Mouse (Mus musculus): Measurements from ENCODE around the gene Pde4b. TPM values are rescaled to one million over a fixed set of nuclear protein-coding genes. Genes with fewer than 3 reads are reported as not detected.

Gene Pde4b
- polyA plus RNA-seq, 1 experiment from 2014 or later, result 9.9 TPM

GRCm38 (mm10) chr4:102368105-102368735 is 280.9 kb downstream of the Pde4b start:
- Histone ChIP-seq H3K9me3 (no peaks in the 10 kb centered on the region), H3K9ac (replicated peaks) (no peak overlapping the region), H3K27ac (replicated peaks) (peak overlapping the region; percentile 39; the same call in 1 of the 2 replicates), H3K4me2 (replicated peaks) (0 out of 2 replicates have a peak overlapping the region, but pooled peaks have one; percentile 14), H3K27me3 (no peaks in the 10 kb centered on the region), H3K36me3 (no peaks in the 10 kb centered on the region), H3K4me3 (no peak overlapping the region), H3K4me1 (peaks cover 6% of the 10 kb centered on the region)
- WGBS, result 25% methylated on average over 9 of the region's 9 CpGs
- 0 out of 2 replicates have a peak, but pooled peaks have one; percentile 47 for ATAC-seq (ENCODE audit: low FRiP score, low read depth)

- H3K36me3 ChIP-seq, result no peaks in the 10 kb centered on the region
- no peaks in the 10 kb centered on the region for H3K4me1 ChIP-seq
- no peak overlapping the region for H3K4me2 ChIP-seq (replicated peaks)
- no peak overlapping the region for H3K9ac ChIP-seq (replicated peaks)
- H3K27me3 ChIP-seq, result no peaks in the 10 kb centered on the region
- H3K4me3 ChIP-seq, result no peak overlapping the region
- no peak for ATAC-seq (ENCODE audit: low FRiP score, low read depth)
- H3K27ac ChIP-seq (replicated peaks), result no peak overlapping the region
- WGBS, result 85% methylated on average over 5 of the region's 5 CpGs
- H3K9me3 ChIP-seq, result no peaks in the 10 kb centered on the region
These were observed 287.3 kb downstream of the Pde4b start for GRCm38 (mm10) chr4:102374614-102375013.

DNA sequence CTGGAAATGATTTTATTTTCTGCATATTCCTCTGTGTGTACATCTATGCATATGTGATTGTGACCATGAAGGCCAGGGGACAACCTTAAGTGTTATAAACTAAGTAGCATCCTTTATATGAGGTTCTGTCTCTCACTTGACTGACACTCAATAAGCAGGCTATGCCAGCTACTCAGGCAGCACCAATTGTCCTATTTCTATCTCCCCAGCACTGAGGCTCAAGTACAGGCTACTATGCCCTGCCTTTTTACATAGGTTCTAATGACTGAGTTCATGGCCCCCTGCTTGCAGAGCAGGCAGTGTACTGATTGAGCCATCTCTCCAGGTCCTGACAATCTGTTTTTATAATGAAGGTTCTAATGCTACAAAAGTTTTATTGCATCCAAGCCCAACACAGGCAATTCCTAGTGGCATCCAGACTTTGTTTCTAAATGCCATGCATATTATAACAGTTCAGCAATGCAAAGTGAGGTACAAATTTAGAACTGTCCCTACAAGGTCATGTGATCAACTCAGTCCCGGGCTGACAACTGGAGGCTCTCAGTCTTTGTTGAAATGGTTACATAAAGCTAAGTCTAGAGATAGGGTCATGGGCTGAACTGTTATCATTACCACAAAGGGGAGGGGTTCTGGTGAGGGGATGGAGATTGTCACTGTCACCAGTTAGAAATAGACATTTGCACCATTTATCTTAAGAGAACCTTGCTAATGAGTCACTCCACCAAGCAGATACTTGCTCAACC is 295.6 kb downstream of the Pde4b start:
- H3K4me1 ChIP-seq, result no peaks in the 10 kb centered on the region
- no peak for ATAC-seq (ENCODE audit: low FRiP score, low read depth)
- no peak overlapping the region for H3K4me3 ChIP-seq
- H3K9me3 ChIP-seq, result no peaks in the 10 kb centered on the region
- H3K4me2 ChIP-seq (replicated peaks), result no peak overlapping the region
- WGBS, result 91% methylated on average over 1 of the region's 1 CpGs
- H3K36me3 ChIP-seq, result no peaks in the 10 kb centered on the region
- H3K27ac ChIP-seq (replicated peaks), result no peak overlapping the region
- no peak overlapping the region for H3K9ac ChIP-seq (replicated peaks)
- H3K27me3 ChIP-seq, result no peaks in the 10 kb centered on the region

DNA sequence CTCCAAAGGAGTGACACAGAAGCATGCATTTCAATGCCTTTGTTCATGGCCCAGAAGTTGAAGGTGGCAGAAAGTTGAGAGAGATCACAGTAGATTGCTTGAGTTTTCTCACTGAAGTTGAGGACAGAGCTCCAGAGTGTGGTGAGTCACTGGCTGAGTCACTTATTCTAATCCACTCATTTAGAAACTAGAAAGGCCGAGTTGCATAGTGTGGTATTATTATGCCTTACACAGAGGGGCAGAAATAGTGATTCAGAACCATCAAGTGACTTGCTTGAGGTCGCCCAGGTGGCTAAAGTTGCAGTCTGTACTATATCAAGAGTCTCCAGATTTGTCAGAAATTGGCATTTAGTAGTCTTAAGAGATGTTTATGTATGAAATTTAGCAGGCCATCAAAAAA is 306.3 kb downstream of the Pde4b start:
- 77% methylated on average over 2 of the region's 2 CpGs for WGBS
- Histone ChIP-seq H3K4me2 (replicated peaks) (no peak overlapping the region), H3K4me1 (no peaks in the 10 kb centered on the region), H3K9me3 (no peaks in the 10 kb centered on the region), H3K4me3 (no peak overlapping the region), H3K27me3 (no peaks in the 10 kb centered on the region), H3K27ac (replicated peaks) (no peak overlapping the region), H3K9ac (replicated peaks) (no peak overlapping the region), H3K36me3 (no peaks in the 10 kb centered on the region)
- ATAC-seq (ENCODE audit: low FRiP score, low read depth), result no peak

DNA sequence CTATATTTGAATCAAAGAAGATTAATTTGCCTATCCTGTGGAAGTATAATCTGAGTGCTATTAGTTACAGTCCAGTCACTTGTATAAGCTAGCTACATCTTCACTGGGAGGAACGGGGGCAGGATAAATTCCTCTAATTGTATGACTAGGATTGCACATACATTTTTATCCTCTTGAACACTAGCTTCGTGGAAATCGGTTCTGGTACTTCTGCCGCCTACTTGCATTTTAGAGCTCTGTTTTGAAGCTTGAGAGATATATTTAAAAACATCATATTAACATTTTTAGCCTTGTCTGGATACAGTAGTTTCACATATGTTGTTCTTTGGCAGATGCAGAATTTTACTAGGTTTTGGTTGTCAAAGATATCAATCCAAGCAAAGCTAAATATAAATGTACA is 310.0 kb downstream of the Pde4b start:
- no peak overlapping the region for H3K4me3 ChIP-seq
- H3K36me3 ChIP-seq, result no peaks in the 10 kb centered on the region
- 91% methylated on average over 4 of the region's 4 CpGs for WGBS
- no peaks in the 10 kb centered on the region for H3K4me1 ChIP-seq
- no peaks in the 10 kb centered on the region for H3K9me3 ChIP-seq
- no peak for ATAC-seq (ENCODE audit: low FRiP score, low read depth)
- no peak overlapping the region for H3K27ac ChIP-seq (replicated peaks)
- no peaks in the 10 kb centered on the region for H3K27me3 ChIP-seq
- no peak overlapping the region for H3K9ac ChIP-seq (replicated peaks)
- no peak overlapping the region for H3K4me2 ChIP-seq (replicated peaks)

DNA sequence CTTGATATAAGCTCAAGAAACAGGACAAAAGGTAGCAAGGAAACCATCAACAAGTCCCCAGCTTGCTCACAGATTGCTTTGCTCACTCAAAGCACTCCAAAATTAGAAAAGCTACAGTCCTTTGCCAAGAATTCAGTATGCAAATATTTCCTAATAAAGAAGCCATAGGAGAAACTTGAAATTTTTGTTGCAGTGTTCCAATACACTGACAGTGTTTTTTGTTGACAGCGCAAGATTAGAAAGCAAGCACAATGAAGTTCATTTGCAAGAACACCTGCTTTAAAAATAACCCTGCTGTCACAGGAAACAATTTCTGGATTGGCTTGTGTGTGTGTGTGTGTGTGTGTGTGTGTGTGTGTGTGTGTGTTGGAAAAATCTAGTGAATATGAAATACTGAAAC is 311.2 kb downstream of the Pde4b start:
- H3K27ac ChIP-seq (replicated peaks), result no peak overlapping the region
- ATAC-seq (ENCODE audit: low FRiP score, low read depth), result no peak
- H3K4me1 ChIP-seq, result no peaks in the 10 kb centered on the region
- no peak overlapping the region for H3K4me2 ChIP-seq (replicated peaks)
- H3K27me3 ChIP-seq, result no peaks in the 10 kb centered on the region
- no peaks in the 10 kb centered on the region for H3K36me3 ChIP-seq
- no peaks in the 10 kb centered on the region for H3K9me3 ChIP-seq
- no peak overlapping the region for H3K4me3 ChIP-seq
- no peak overlapping the region for H3K9ac ChIP-seq (replicated peaks)
- 94% methylated on average over 1 of the region's 1 CpGs for WGBS

GRCm38 (mm10) chr4:102406848-102407247 is 319.5 kb downstream of the Pde4b start:
- peaks cover 8% of the 10 kb centered on the region; the same call in 1 of the 2 replicates for H3K4me1 ChIP-seq
- 50% methylated on average over 3 of the region's 3 CpGs for WGBS
- no peaks in the 10 kb centered on the region for H3K9me3 ChIP-seq
- H3K4me3 ChIP-seq, result no peak overlapping the region
- H3K36me3 ChIP-seq, result no peaks in the 10 kb centered on the region
- H3K9ac ChIP-seq (replicated peaks), result no peak overlapping the region
- H3K27me3 ChIP-seq, result no peaks in the 10 kb centered on the region
- no peak overlapping the region for H3K4me2 ChIP-seq (replicated peaks)
- ATAC-seq (ENCODE audit: low FRiP score, low read depth), result no peak
- no peak overlapping the region for H3K27ac ChIP-seq (replicated peaks)

- no peaks in the 10 kb centered on the region for H3K9me3 ChIP-seq
- H3K4me3 ChIP-seq, result no peak overlapping the region
- ATAC-seq (ENCODE audit: low FRiP score, low read depth), result no peak
- peaks cover 10% of the 10 kb centered on the region; the same call in 1 of the 2 replicates for H3K4me1 ChIP-seq
- WGBS, result 80% methylated on average over 2 of the region's 2 CpGs
- no peak overlapping the region for H3K9ac ChIP-seq (replicated peaks)
- H3K4me2 ChIP-seq (replicated peaks), result no peak overlapping the region
- H3K27me3 ChIP-seq, result no peaks in the 10 kb centered on the region
- no peak overlapping the region for H3K27ac ChIP-seq (replicated peaks)
- no peaks in the 10 kb centered on the region for H3K36me3 ChIP-seq
These were observed 320.8 kb downstream of the Pde4b start for GRCm38 (mm10) chr4:102408132-102408531.

DNA sequence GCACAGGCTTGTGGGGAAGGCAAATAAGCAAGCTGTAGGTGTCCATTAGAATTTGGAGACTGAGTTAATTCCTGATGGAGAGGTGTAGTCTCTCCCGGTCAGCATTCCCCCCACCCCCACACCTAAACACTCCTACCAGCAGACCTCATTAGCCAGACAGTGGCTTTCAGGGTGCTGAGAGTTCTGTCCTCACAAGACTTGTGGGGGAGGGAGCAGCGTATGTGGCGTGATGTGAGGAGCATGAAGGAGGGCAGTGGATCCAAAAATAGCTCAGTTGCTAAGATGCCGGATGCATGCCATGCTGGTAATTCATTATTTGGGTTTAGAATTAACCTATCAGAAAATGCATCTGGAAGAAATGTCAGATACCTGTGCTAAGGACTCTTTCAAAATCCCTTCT is 321.6 kb downstream of the Pde4b start:
- peaks cover 11% of the 10 kb centered on the region; the same call in 1 of the 2 replicates for H3K4me1 ChIP-seq
- no peak overlapping the region for H3K27ac ChIP-seq (replicated peaks)
- no peak overlapping the region for H3K9ac ChIP-seq (replicated peaks)
- no peaks in the 10 kb centered on the region for H3K27me3 ChIP-seq
- no peaks in the 10 kb centered on the region for H3K36me3 ChIP-seq
- H3K4me3 ChIP-seq, result no peak overlapping the region
- 46% methylated on average over 4 of the region's 4 CpGs for WGBS
- no peaks in the 10 kb centered on the region for H3K9me3 ChIP-seq
- H3K4me2 ChIP-seq (replicated peaks), result no peak overlapping the region
- ATAC-seq (ENCODE audit: low FRiP score, low read depth), result no peak

- Histone ChIP-seq H3K36me3 (no peaks in the 10 kb centered on the region), H3K9me3 (no peaks in the 10 kb centered on the region), H3K9ac (replicated peaks) (no peak overlapping the region), H3K27ac (replicated peaks) (no peak overlapping the region), H3K4me2 (replicated peaks) (no peak overlapping the region), H3K4me3 (no peak overlapping the region), H3K27me3 (no peaks in the 10 kb centered on the region), H3K4me1 (0 out of 2 replicates have a peak, but pooled peaks cover 7% of the 10 kb centered on the region)
- ATAC-seq (ENCODE audit: low FRiP score, low read depth), result no peak
- 71% methylated on average over 2 of the region's 2 CpGs for WGBS
These were observed 325.8 kb downstream of the Pde4b start for GRCm38 (mm10) chr4:102413101-102413500.

- Histone ChIP-seq H3K4me2 (replicated peaks) (no peak overlapping the region), H3K4me3 (no peak overlapping the region), H3K27ac (replicated peaks) (no peak overlapping the region), H3K27me3 (no peaks in the 10 kb centered on the region), H3K36me3 (no peaks in the 10 kb centered on the region), H3K9me3 (no peaks in the 10 kb centered on the region), H3K9ac (replicated peaks) (no peak overlapping the region), H3K4me1 (0 out of 2 replicates have a peak, but pooled peaks cover 6% of the 10 kb centered on the region)
- no peak for ATAC-seq (ENCODE audit: low FRiP score, low read depth)
- WGBS, result 33% methylated on average over 4 of the region's 4 CpGs
These were observed 326.5 kb downstream of the Pde4b start for GRCm38 (mm10) chr4:102413794-102414193.

- Histone ChIP-seq H3K4me3 (no peak overlapping the region), H3K27me3 (0 out of 2 replicates have a peak, but pooled peaks cover under 1% of the 10 kb centered on the region), H3K9ac (replicated peaks) (no peak overlapping the region), H3K36me3 (no peaks in the 10 kb centered on the region), H3K4me2 (replicated peaks) (no peak overlapping the region), H3K9me3 (no peaks in the 10 kb centered on the region), H3K27ac (replicated peaks) (no peak overlapping the region), H3K4me1 (0 out of 2 replicates have a peak, but pooled peaks cover 3% of the 10 kb centered on the region)
- ATAC-seq (ENCODE audit: low FRiP score, low read depth), result no peak
- 81% methylated on average over 4 of the region's 4 CpGs for WGBS
These were observed 327.3 kb downstream of the Pde4b start for GRCm38 (mm10) chr4:102414610-102415009.
